In genomic region chr19:47089718-47090525, GRCm38 (mm10) we compare ENCODE assay signal across 8 mouse cellular contexts. TPM values are rescaled to one million over a fixed set of nuclear protein-coding genes. Genes with fewer than 3 reads are reported as not detected.
DNase-seq lines count a peak whose midpoint lies in the region; ATAC-seq lines count a peak whose summit lies in the region.

No protein-coding gene starts in this region.

- H3K27me3 ChIP-seq in embryonic facial prominence, embryonic 12.5 days = no peaks in the 10 kb centered on the region

- H3K9ac ChIP-seq in embryonic facial prominence, embryonic 12.5 days = peak overlapping the region; percentile 94

- H3K4me3 ChIP-seq in embryonic facial prominence, embryonic 12.5 days = peak overlapping the region; percentile 98

- H3K36me3 ChIP-seq in embryonic facial prominence, embryonic 12.5 days = peaks cover 29% of the 10 kb centered on the region

- peak; percentile 27 for DNase-seq in cerebellum, adult 9-10 months
- DNase-seq in cerebellum, postnatal 25 days = no peak
- DNase-seq in right cerebral cortex, postnatal 14 days = peak; percentile 15
- DNase-seq in right cerebral cortex, postnatal 4 days = no peak
- peak; percentile 9 for DNase-seq in lung, postnatal 36 days
- no peak for DNase-seq in retina, embryonic 14.5 days (ENCODE audit: low spot score)

- H3K4me1 ChIP-seq in embryonic facial prominence, embryonic 12.5 days = peaks cover 11% of the 10 kb centered on the region

- WGBS in embryonic facial prominence, embryonic 12.5 days = 2% methylated on average over 36 of the region's 36 CpGs

- peak; percentile 68; the same call in 1 of the 2 replicates for ATAC-seq in embryonic facial prominence, embryonic 12.5 days (ENCODE audit: insufficient number of reproducible peaks, insufficient read depth, low FRiP score, low TSS enrichment)
- peak; percentile 39 for ATAC-seq in inflammation-experienced regulatory T-cells, adult 6 months

- no peaks in the 10 kb centered on the region for H3K9me3 ChIP-seq in embryonic facial prominence, embryonic 12.5 days

- peak overlapping the region; percentile 77 for H3K4me2 ChIP-seq in embryonic facial prominence, embryonic 12.5 days (replicated peaks)

- peak overlapping the region; percentile 81 for H3K27ac ChIP-seq in embryonic facial prominence, embryonic 12.5 days

RNA-seq across cellular contexts. Expression of gene Usmg5, which starts 0.5 kb away (rescaled TPM):
- polyA plus RNA-seq in embryonic facial prominence, embryonic 12.5 days (2016; fragmentation: Nextera tagmentation; extraction: Ambion mirVana) = 1,248 and 1,291 TPM in 2 replicates
- polyA plus RNA-seq in inflammation-experienced regulatory T-cells, adult 6 months (2017; shearing (Covaris generic)) = 100 to 1,000 TPM; 223 to 391 (median 299) TPM

RNA-seq across cellular contexts. Expression of gene Pdcd11, which starts 0.6 kb away (rescaled TPM):
- 11.8 and 14.0 TPM in 2 replicates for polyA plus RNA-seq in embryonic facial prominence, embryonic 12.5 days (2016; fragmentation: Nextera tagmentation; extraction: Ambion mirVana)
- 1 to 10 TPM; 5.9 to 8.5 (median 7.3) TPM for polyA plus RNA-seq in inflammation-experienced regulatory T-cells, adult 6 months (2017; shearing (Covaris generic))

RNA-seq across cellular contexts. Expression of gene Taf5, which starts 22.4 kb away (rescaled TPM):
- 11.9 and 12.4 TPM in 2 replicates for polyA plus RNA-seq in embryonic facial prominence, embryonic 12.5 days (2016; fragmentation: Nextera tagmentation; extraction: Ambion mirVana)
- polyA plus RNA-seq in inflammation-experienced regulatory T-cells, adult 6 months (2017; shearing (Covaris generic)) = 1 to 10 TPM; 1.6 to 3.3 (median 1.8) TPM

RNA-seq across cellular contexts. Expression of gene Pcgf6, which starts 39.2 kb away (rescaled TPM):
- 31.5 and 31.7 TPM in 2 replicates for polyA plus RNA-seq in embryonic facial prominence, embryonic 12.5 days (2016; fragmentation: Nextera tagmentation; extraction: Ambion mirVana)
- polyA plus RNA-seq in inflammation-experienced regulatory T-cells, adult 6 months (2017; shearing (Covaris generic)) = 10 to 100 TPM in 1 of 3 experiments, 1 to 10 TPM in 2; 4.9 to 10.8 (median 9.7) TPM

RNA-seq across cellular contexts. Expression of gene Calhm2, which starts 48.2 kb away (rescaled TPM):
- polyA plus RNA-seq in embryonic facial prominence, embryonic 12.5 days (2016; fragmentation: Nextera tagmentation; extraction: Ambion mirVana) = 6.1 and 7.0 TPM in 2 replicates
- polyA plus RNA-seq in inflammation-experienced regulatory T-cells, adult 6 months (2017; shearing (Covaris generic)) = 10 to 100 TPM; 13.3 to 21.6 (median 15.8) TPM

Comparison
In these comparisons a context has a peak if more than half of its experiments do, and no peak if none do; other contexts are left out.
1. DNase-seq: peak in cerebellum, adult 9-10 months (single experiment), right cerebral cortex, postnatal 14 days (single experiment) and lung, postnatal 36 days (single experiment); none in cerebellum, postnatal 25 days (0 of 2), right cerebral cortex, postnatal 4 days (single experiment) and retina, embryonic 14.5 days (single experiment).